20 mouse cellular contexts compared by ENCODE assay signal in the genomic region with DNA sequence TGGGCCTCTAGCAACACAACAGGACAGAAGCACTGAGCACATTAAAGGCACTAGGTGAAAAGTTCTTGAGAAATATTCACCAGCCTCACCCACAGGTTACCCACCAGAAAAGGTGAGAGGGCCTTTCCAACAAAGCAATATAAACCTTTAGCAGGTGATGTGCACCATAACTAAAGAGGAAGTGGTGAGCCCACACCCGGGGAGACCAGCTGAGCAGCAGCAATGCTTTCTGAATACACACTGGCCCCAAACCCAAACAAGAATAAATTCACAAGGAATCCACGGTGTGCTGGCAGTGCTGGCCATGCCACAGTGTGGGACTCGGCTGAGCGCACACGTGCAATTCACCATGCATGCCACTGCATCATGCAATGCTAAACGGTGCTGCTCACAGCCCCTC.
DNase-seq lines count a peak whose midpoint lies in the region; ATAC-seq and TF ChIP-seq lines count a peak whose summit lies in the region.
"Had no signal": no experiment of that assay in that cellular context is flagged by ENCODE, and none has a peak within 500 bp of the region (broad histone marks: within the 10 kb centered on the region; RNA-seq: fewer than 3 reads in every experiment).

No protein-coding gene starts in this region.

- peak; percentile 69; the same call in 1 of the 2 replicates for ATAC-seq in kidney, embryonic 16.5 days (ENCODE audit: low FRiP score, low TSS enrichment)
- ATAC-seq in activated CD4-positive, CD25-positive, alpha-beta regulatory T cell, adult 4 months, result peak; percentile 40
- ATAC-seq in midbrain, embryonic 11.5 days (ENCODE audit: low FRiP score), result no peak
- ATAC-seq: midbrain, embryonic 13.5 days had no signal

- no peak overlapping the region for H3K9ac ChIP-seq in kidney, embryonic 16.5 days (replicated peaks; ENCODE audit: low read length)
- H3K9ac ChIP-seq in midbrain, embryonic 11.5 days (ENCODE audit: low read length), result no peak overlapping the region
- H3K9ac ChIP-seq: hindbrain, embryonic 13.5 days; midbrain, embryonic 13.5 days had no signal

- H3K4me2 ChIP-seq in kidney, embryonic 16.5 days (replicated peaks; ENCODE audit: low read depth, low read length), result no peak overlapping the region
- H3K4me2 ChIP-seq in midbrain, embryonic 11.5 days, result no peak overlapping the region
- H3K4me2 ChIP-seq: heart, embryonic 11.5 days; hindbrain, embryonic 13.5 days; midbrain, embryonic 13.5 days had no signal

- H3K4me3 ChIP-seq in kidney, embryonic 16.5 days (ENCODE audit: low read length), result no peak overlapping the region
- H3K4me3 ChIP-seq in cerebellum, adult 2 months (replicated peaks; ENCODE audit: insufficient read depth, low read depth, low read length), result no peak overlapping the region
- H3K4me3 ChIP-seq in midbrain, embryonic 11.5 days (ENCODE audit: low read depth, low read length), result no peak overlapping the region
- no peak overlapping the region for H3K4me3 ChIP-seq in lung, adult 2 months (replicated peaks; ENCODE audit: extremely low read depth, low read depth, low read length)
- H3K4me3 ChIP-seq: embryonic facial prominence, embryonic 10.5 days; hindbrain, embryonic 13.5 days; layer of hippocampus, adult 2 months; limb, embryonic 10.5 days; midbrain, embryonic 13.5 days had no signal

- no peaks in the 10 kb centered on the region for H3K27me3 ChIP-seq in kidney, embryonic 16.5 days (ENCODE audit: insufficient read depth, low read length)
- H3K27me3 ChIP-seq in cerebellum, adult 2 months (ENCODE audit: control insufficient read depth, insufficient read depth, low read length), result no peaks in the 10 kb centered on the region
- no peaks in the 10 kb centered on the region for H3K27me3 ChIP-seq in midbrain, embryonic 11.5 days (ENCODE audit: control insufficient read depth, insufficient read depth, low read length)
- H3K27me3 ChIP-seq: hindbrain, embryonic 13.5 days; midbrain, embryonic 13.5 days had no signal

- TF ChIP-seq CTCF in cerebellum, adult 2 months (IDR thresholded peaks at IDR 0.05; ENCODE audit: borderline replicate concordance, insufficient read depth, low read depth, low read length), result no peak
- no peak for TF ChIP-seq CTCF in lung, adult 2 months (IDR thresholded peaks at IDR 0.05; ENCODE audit: insufficient read depth, low read length)

- DNase-seq in kidney, adult 18-20 months, result no peak
- DNase-seq in B cell, adult 2 months, result peak; percentile 37 to 41
- DNase-seq in naive thymus-derived CD4-positive, alpha-beta T cell, adult 2 months (ENCODE audit: low read depth), result peak; percentile 59
- no peak for DNase-seq in cerebellum, adult 2 months
- DNase-seq in midbrain, embryonic 11.5 days (ENCODE audit: low spot score, missing footprints), result no peak
- no peak for DNase-seq in lung, adult 2 months
- DNase-seq: adrenal gland, adult 2 months; cerebellum, adult 9-11 months; gastrocnemius, postnatal 36 days; kidney, adult 11 months; right cerebral cortex, postnatal 4 days had no signal

- peaks cover 7% of the 10 kb centered on the region; the same call in 1 of the 2 replicates for H3K4me1 ChIP-seq in kidney, embryonic 16.5 days (ENCODE audit: insufficient read depth, low read length)
- H3K4me1 ChIP-seq in cerebellum, adult 2 months (ENCODE audit: control insufficient read depth, insufficient read depth, low read length), result no peaks in the 10 kb centered on the region
- no peaks in the 10 kb centered on the region for H3K4me1 ChIP-seq in midbrain, embryonic 11.5 days (ENCODE audit: control insufficient read depth, insufficient read depth, low read length)
- no peaks in the 10 kb centered on the region; the same call in 1 of the 2 replicates for H3K4me1 ChIP-seq in lung, adult 2 months (ENCODE audit: control insufficient read depth, insufficient read depth, low read length)
- H3K4me1 ChIP-seq: embryonic facial prominence, embryonic 10.5 days; limb, embryonic 10.5 days; midbrain, embryonic 13.5 days had no signal

- H3K36me3 ChIP-seq in kidney, embryonic 16.5 days (ENCODE audit: insufficient read depth, low read length), result no peaks in the 10 kb centered on the region
- H3K36me3 ChIP-seq in midbrain, embryonic 11.5 days (ENCODE audit: control insufficient read depth, insufficient read depth, low read length), result no peaks in the 10 kb centered on the region

- no peak for TF ChIP-seq POLR2A in cerebellum, adult 2 months (IDR thresholded peaks at IDR 0.05; ENCODE audit: borderline replicate concordance, insufficient read depth, low read length)
- no peak for TF ChIP-seq POLR2A in lung, adult 2 months (IDR thresholded peaks at IDR 0.05; ENCODE audit: borderline replicate concordance, extremely low read depth, low read depth, low read length)

- no peaks in the 10 kb centered on the region for H3K9me3 ChIP-seq in kidney, embryonic 16.5 days (ENCODE audit: low read length)
- no peaks in the 10 kb centered on the region for H3K9me3 ChIP-seq in midbrain, embryonic 11.5 days (ENCODE audit: control insufficient read depth, low read length)
- H3K9me3 ChIP-seq: embryonic facial prominence, embryonic 10.5 days; hindbrain, embryonic 13.5 days; limb, embryonic 10.5 days; midbrain, embryonic 13.5 days had no signal

- 53% methylated on average over 6 of the region's 6 CpGs for WGBS in kidney, embryonic 16.5 days
- WGBS in cerebellum, adult 2 months, result 41% methylated on average over 6 of the region's 6 CpGs
- WGBS in midbrain, embryonic 11.5 days, result 82% methylated on average over 6 of the region's 6 CpGs
- WGBS in lung, adult 2 months, result 70% methylated on average over 6 of the region's 6 CpGs

- no peak overlapping the region; the same call in 1 of the 2 replicates for H3K27ac ChIP-seq in kidney, embryonic 16.5 days (ENCODE audit: low read length)
- no peak overlapping the region for H3K27ac ChIP-seq in cerebellum, adult 2 months (ENCODE audit: insufficient read depth, low read length)
- no peak overlapping the region for H3K27ac ChIP-seq in midbrain, embryonic 11.5 days (ENCODE audit: low read depth, low read length)
- H3K27ac ChIP-seq: embryonic facial prominence, embryonic 10.5 days; hindbrain, embryonic 13.5 days; layer of hippocampus, adult 2 months; limb, embryonic 10.5 days; midbrain, embryonic 13.5 days; stomach, postnatal 0 days had no signal

Comparison
In these comparisons a context has a peak if more than half of its experiments do, and no peak if none do; other contexts are left out.
1. DNase-seq: peak in B cell, adult 2 months (2 of 2) and naive thymus-derived CD4-positive, alpha-beta T cell, adult 2 months (single experiment); none in kidney, adult 18-20 months (single experiment), cerebellum, adult 2 months (0 of 2), midbrain, embryonic 11.5 days (single experiment) and lung, adult 2 months (single experiment).